Mouse (Mus musculus): Measurements from ENCODE around the gene Eif2b5. TPM values are rescaled to one million over a fixed set of nuclear protein-coding genes. Genes with fewer than 3 reads are reported as not detected.
"Not testable (repeated sequence)": the region's sequence is repeated elsewhere in the genome, so short reads cannot be mapped to it uniquely, and the experiment has no call there.

The Eif2b5 gene
- polyA plus RNA-seq, 1 experiment: 64.7 TPM

DNA sequence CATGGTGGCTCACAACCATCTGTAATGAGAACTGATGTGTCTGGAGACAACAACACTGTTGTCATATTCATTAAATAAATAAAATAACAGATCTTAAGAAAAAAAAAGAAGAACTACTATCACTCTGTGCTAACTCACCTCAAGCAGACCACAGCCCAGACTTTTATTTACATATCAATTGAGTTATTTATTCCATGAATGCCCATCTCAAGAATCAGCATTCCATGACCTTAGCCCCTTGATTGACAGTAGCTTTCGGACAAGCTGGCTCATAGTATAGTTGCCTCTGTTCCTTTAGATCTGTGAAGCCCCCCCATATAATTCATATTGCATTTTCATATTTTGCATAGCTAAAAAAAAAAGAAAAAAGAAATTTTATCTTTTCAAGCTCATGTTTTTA is 24.9 kb upstream of the Eif2b5 start:
- no peak overlapping the region for H3K27ac ChIP-seq (ENCODE audit: control insufficient read depth, insufficient read depth, low read depth, low read length, poor library complexity)
- H3K4me3 ChIP-seq (replicated peaks; ENCODE audit: control insufficient read depth, low read depth, low read length): no peak overlapping the region
- H3K4me1 ChIP-seq (ENCODE audit: control insufficient read depth, insufficient read depth, low read length): no peaks in the 10 kb centered on the region
- 90% methylated on average over 1 of the region's 1 CpGs for WGBS
- no peak for TF ChIP-seq CTCF (IDR thresholded peaks at IDR 0.05; ENCODE audit: control insufficient read depth, insufficient read depth, low read length)
- TF ChIP-seq POLR2A (IDR thresholded peaks at IDR 0.05; ENCODE audit: borderline replicate concordance, control insufficient read depth, low read depth, low read length): no peak

DNA sequence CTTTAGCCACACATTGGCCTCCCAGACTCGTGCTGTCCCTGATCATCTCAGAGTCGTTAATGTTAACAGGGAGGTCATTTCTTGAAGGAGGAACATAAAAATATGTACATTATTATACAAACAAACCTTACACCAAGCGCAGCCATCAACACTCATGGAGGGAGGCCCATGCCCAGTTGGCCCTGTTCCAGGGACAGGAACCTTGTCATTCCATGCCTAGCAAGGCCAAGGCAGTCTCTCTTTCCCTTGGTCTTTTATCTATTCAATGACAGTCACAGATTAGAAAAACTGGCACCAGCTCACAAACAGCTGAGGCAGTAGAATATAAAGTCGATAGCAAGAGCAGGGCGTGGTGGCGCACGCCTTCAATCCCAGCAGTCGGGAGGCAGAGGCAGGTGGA is 24.4 kb upstream of the Eif2b5 start:
- Histone ChIP-seq H3K27ac (ENCODE audit: control insufficient read depth, insufficient read depth, low read depth, low read length, poor library complexity) (no peak overlapping the region), H3K4me3 (replicated peaks; ENCODE audit: control insufficient read depth, low read depth, low read length) (no peak overlapping the region), H3K4me1 (ENCODE audit: control insufficient read depth, insufficient read depth, low read length) (no peaks in the 10 kb centered on the region)
- TF ChIP-seq CTCF (IDR thresholded peaks at IDR 0.05; ENCODE audit: control insufficient read depth, insufficient read depth, low read length) (no peak), POLR2A (IDR thresholded peaks at IDR 0.05; ENCODE audit: borderline replicate concordance, control insufficient read depth, low read depth, low read length) (no peak)
- WGBS: 84% methylated on average over 8 of the region's 8 CpGs

DNA sequence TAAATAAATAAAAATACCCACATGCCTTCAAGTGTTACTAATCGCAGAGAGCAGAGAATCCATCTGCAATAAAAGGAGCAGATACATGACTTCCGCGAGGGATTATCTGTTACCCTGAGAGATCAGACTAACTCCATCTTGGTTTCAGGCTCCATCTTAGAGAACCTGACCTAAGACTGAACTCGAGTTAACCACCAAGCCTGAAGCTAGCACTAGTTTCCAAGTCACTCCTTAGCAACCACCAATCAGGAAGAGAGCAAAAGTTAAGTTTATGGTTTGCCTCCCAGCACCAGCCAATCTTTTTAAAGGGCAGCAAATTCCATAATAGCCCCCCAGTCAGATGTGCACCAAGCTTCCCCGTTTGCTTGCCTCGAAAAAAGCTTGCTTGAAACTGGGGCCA is 23.8 kb upstream of the Eif2b5 start:
- WGBS: 79% methylated on average over 6 of the region's 6 CpGs
- TF ChIP-seq POLR2A (IDR thresholded peaks at IDR 0.05; ENCODE audit: borderline replicate concordance, control insufficient read depth, low read depth, low read length): no peak
- no peak for TF ChIP-seq CTCF (IDR thresholded peaks at IDR 0.05; ENCODE audit: control insufficient read depth, insufficient read depth, low read length)
- H3K4me3 ChIP-seq (replicated peaks; ENCODE audit: control insufficient read depth, low read depth, low read length): no peak overlapping the region
- H3K4me1 ChIP-seq (ENCODE audit: control insufficient read depth, insufficient read depth, low read length): no peaks in the 10 kb centered on the region
- H3K27ac ChIP-seq (ENCODE audit: control insufficient read depth, insufficient read depth, low read depth, low read length, poor library complexity): no peak overlapping the region

DNA sequence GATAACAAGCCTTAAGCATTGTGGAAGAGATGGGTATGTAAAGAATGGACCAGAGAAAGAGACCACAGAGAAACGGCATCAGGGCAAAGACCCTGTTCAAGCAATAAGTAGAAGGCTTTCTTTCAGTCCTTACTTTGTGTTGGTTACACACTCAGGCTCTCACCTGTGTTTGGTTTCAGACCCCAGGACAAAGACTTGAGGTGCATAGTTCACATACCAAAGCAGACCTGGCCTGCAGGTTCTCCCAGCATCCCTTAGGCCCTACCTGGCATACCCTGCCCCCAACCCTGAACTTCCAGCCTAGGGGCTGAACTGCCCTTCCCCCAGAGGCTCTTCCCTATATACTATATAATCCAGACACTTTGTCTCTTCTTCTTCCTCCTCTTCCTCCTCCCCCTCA is 23.3 kb upstream of the Eif2b5 start:
- no peak overlapping the region for H3K27ac ChIP-seq (ENCODE audit: control insufficient read depth, insufficient read depth, low read depth, low read length, poor library complexity)
- TF ChIP-seq POLR2A (IDR thresholded peaks at IDR 0.05; ENCODE audit: borderline replicate concordance, control insufficient read depth, low read depth, low read length): no peak
- no peak for TF ChIP-seq CTCF (IDR thresholded peaks at IDR 0.05; ENCODE audit: control insufficient read depth, insufficient read depth, low read length)
- 97% methylated on average over 1 of the region's 1 CpGs for WGBS
- H3K4me1 ChIP-seq (ENCODE audit: control insufficient read depth, insufficient read depth, low read length): no peaks in the 10 kb centered on the region
- no peak overlapping the region for H3K4me3 ChIP-seq (replicated peaks; ENCODE audit: control insufficient read depth, low read depth, low read length)

DNA sequence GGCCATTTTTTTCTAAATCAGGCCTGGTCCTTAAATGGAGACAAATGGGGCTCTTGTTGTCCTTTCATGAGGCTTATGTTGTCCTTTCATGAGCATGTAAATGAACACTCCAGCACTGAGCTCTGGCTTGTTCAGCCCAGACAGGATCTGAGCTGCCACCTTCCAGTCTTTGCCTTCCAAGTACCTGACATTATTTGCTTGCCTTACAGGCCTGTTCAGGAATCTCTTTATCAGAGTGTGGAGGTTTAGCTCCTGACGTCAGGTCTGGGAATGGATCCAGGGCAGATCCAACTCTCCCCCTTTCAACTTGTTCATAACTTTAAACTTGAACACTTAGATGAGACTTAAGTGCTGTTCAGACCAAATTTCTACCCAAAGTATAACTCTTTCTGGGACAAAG is 21.8 kb upstream of the Eif2b5 start:
- WGBS: 69% methylated on average over 1 of the region's 1 CpGs
- TF ChIP-seq POLR2A (IDR thresholded peaks at IDR 0.05; ENCODE audit: borderline replicate concordance, control insufficient read depth, low read depth, low read length) (no peak), CTCF (IDR thresholded peaks at IDR 0.05; ENCODE audit: control insufficient read depth, insufficient read depth, low read length) (no peak)
- Histone ChIP-seq H3K4me1 (ENCODE audit: control insufficient read depth, insufficient read depth, low read length) (no peaks in the 10 kb centered on the region), H3K27ac (ENCODE audit: control insufficient read depth, insufficient read depth, low read depth, low read length, poor library complexity) (no peak overlapping the region), H3K4me3 (replicated peaks; ENCODE audit: control insufficient read depth, low read depth, low read length) (no peak overlapping the region)

DNA sequence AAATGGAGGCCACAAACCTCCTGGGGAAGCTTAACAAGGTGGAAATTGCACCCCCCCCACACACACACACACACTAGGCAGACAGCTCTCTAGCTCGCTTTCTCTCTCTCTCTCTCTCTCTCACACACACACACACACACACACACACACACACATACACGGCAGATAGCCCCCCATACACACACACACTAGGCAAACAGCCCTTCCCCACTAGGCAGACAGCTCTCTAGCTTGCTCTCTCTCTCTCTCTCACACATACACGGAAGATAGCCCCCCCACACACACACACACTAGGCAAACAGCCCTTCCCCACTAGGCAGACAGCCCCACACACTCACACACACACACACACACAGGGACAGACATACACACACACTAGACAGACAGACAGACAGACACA is 21.3 kb upstream of the Eif2b5 start:
- WGBS: 60% methylated on average over 3 of the region's 3 CpGs
- H3K27ac ChIP-seq (ENCODE audit: control insufficient read depth, insufficient read depth, low read depth, low read length, poor library complexity): no peak overlapping the region
- TF ChIP-seq POLR2A (IDR thresholded peaks at IDR 0.05; ENCODE audit: borderline replicate concordance, control insufficient read depth, low read depth, low read length) (no peak), CTCF (IDR thresholded peaks at IDR 0.05; ENCODE audit: control insufficient read depth, insufficient read depth, low read length) (no peak)
- H3K4me1 ChIP-seq (ENCODE audit: control insufficient read depth, insufficient read depth, low read length): no peaks in the 10 kb centered on the region
- no peak overlapping the region for H3K4me3 ChIP-seq (replicated peaks; ENCODE audit: control insufficient read depth, low read depth, low read length)

DNA sequence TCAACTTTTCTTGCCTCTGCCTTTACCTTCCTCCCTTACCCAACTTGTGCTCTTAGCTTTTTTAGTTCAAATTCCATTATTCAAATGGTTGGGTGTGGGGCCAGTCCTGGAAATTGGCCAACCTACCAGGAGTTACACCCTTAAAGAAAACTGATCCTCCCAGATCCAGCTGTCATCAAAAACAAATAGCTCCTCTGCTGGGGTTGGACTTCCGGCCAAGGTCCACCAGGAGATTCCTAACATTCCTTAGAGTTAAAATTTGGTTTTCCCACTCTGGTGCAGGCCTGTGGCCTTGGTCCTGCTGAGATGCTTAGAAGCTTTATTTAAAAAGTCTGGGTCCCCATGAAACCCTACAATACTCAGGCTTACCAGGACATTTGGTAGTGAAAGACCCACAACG is 20.1 kb upstream of the Eif2b5 start:
- 80% methylated on average over 2 of the region's 2 CpGs for WGBS

DNA sequence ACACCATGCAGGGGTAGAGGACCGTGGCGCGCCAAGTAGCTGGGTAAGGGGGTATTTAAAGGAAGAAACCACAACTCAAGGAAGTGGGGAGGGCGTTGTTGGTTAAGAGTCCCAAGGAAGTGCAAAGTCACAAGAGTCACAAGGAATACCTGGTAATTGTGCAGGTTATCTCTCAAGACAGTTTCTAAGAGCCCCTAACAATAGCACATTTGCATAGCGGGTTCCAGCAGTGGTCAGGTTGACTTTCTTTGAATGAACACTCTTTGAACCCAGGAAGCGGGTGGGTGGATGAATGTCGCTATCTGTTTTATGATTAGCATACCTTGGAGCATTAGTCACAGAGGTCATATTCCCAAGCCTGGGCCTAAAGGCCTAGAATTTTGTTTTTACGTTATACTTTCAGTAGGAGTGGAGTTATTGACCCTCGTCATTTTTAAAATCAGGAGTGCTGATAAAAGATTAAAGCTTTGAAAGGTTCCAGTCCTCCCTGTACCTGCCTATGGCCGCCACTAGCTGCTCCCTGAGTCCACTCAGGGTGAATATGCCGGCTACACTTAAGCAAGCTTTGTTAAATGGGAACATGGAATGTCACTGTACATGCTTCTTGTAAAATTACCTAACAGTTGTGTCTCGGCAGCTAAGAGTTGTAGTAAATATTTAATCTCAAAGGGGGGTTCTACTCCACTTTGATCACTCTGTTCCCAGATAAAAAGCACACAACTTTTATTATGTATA is 19.4 kb upstream of the Eif2b5 start:
- not testable (repeated sequence) for H3K4me1 ChIP-seq (ENCODE audit: control insufficient read depth, insufficient read depth, low read length); H3K27ac ChIP-seq (ENCODE audit: control insufficient read depth, insufficient read depth, low read depth, low read length, poor library complexity); H3K4me3 ChIP-seq (replicated peaks; ENCODE audit: control insufficient read depth, low read depth, low read length)
- 81% methylated on average over 12 of the region's 12 CpGs for WGBS

More for the DNA sequence above, 20.1 kb upstream of the Eif2b5 start:
- H3K27ac ChIP-seq (ENCODE audit: control insufficient read depth, insufficient read depth, low read depth, low read length, poor library complexity): no peak overlapping the region
- H3K4me3 ChIP-seq (replicated peaks; ENCODE audit: control insufficient read depth, low read depth, low read length): no peak overlapping the region
- no peak for TF ChIP-seq POLR2A (IDR thresholded peaks at IDR 0.05; ENCODE audit: borderline replicate concordance, control insufficient read depth, low read depth, low read length)
- TF ChIP-seq CTCF (IDR thresholded peaks at IDR 0.05; ENCODE audit: control insufficient read depth, insufficient read depth, low read length): no peak
- no peaks in the 10 kb centered on the region for H3K4me1 ChIP-seq (ENCODE audit: control insufficient read depth, insufficient read depth, low read length)

DNA sequence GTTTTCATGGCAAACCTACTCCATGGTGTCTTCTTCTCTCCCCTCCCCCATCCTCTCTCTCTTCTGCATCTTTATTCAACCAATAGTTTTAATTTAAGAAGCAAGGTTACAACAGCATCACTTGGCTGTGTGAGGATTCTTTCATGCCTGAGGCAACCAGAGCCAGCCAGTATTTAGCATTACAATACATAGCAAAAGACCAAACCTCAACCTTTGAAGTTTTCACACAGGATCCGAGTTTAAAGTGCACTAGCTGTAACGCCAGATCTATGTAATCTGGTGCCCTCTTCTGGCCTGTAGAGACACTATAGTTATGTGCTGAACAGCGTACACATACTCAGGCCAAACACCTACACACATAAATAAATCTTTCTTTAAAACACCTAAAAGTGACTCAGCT is 18.5 kb upstream of the Eif2b5 start:
- TF ChIP-seq POLR2A (IDR thresholded peaks at IDR 0.05; ENCODE audit: borderline replicate concordance, control insufficient read depth, low read depth, low read length) (no peak), CTCF (IDR thresholded peaks at IDR 0.05; ENCODE audit: control insufficient read depth, insufficient read depth, low read length) (no peak)
- WGBS: 22% methylated on average over 3 of the region's 3 CpGs

More for the DNA sequence above, 18.5 kb upstream of the Eif2b5 start:
- Histone ChIP-seq H3K4me3 (replicated peaks; ENCODE audit: control insufficient read depth, low read depth, low read length) (no peak overlapping the region), H3K27ac (ENCODE audit: control insufficient read depth, insufficient read depth, low read depth, low read length, poor library complexity) (no peak overlapping the region), H3K4me1 (ENCODE audit: control insufficient read depth, insufficient read depth, low read length) (no peaks in the 10 kb centered on the region)
